Mouse (Mus musculus) ES-E14 (cell line): ENCODE measurements around the gene Gm40193.

ENCODE experiments used
- CHD2 ChIP-seq: IDR thresholded peaks from 2 replicates; pipeline ENCODE4 v1.6.1; 2014; ENCODE audit warnings: mild to moderate bottlenecking, low read depth, low read length, inconsistent platforms
- ZC3H11A ChIP-seq: IDR thresholded peaks from 2 replicates; pipeline ENCODE4 v1.6.1; 2012; ENCODE audit warnings: low read depth, mild to moderate bottlenecking, inconsistent platforms, low read length, borderline replicate concordance

DNA sequence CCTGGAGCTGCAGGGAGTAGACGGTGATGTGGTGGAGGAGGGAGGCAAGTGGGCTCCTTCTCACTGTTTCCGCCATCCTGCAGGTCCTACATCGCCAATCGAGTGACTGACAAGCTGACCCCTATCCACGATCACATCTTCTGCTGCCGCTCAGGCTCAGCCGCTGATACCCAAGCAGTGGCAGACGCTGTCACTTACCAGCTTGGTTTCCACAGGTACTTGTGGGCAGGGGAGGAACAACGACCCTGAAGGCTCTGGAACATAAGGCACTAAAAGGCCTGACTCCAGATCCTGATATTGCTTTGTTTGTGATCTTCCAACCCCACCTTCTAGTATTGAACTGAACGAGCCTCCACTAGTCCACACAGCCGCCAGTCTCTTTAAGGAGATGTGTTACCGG is 6.5 kb downstream of the Gm40193 start:
- no peak for TF ChIP-seq CHD2
- TF ChIP-seq ZC3H11A: no peak
